Mouse (Mus musculus) stomach, embryonic 14.5 days (tissue): ENCODE results near the gene Pced1a. TPM values are rescaled to one million over a fixed set of nuclear protein-coding genes. Genes with fewer than 3 reads are reported as not detected.

Experiments
- ATAC-seq: fragments of 200-750 bp; cut with Nextera tagmentation; 2 replicates; pipeline ENCODE4 v1.8.0; 2017; ENCODE audit warnings: low read depth, moderate TSS enrichment; ENCODE audit not compliant: insufficient number of reproducible peaks, insufficient read depth, low FRiP score
- H3K27ac ChIP-seq: fragments of 300-500 bp; sonication (generic); 2 replicates; pipeline ENCODE4 v1.5.1; 2014; ENCODE audit warnings: mild to moderate bottlenecking, low read length, moderate library complexity, mixed read lengths
- H3K27me3 ChIP-seq: fragments of 300-500 bp; sonication (generic); 2 replicates; pipeline ENCODE4 v1.6.1; 2014; ENCODE audit warnings: low read length, control low read depth, mixed read lengths; ENCODE audit not compliant: control insufficient read depth, insufficient read depth
- H3K36me3 ChIP-seq: fragments of 300-500 bp; sonication (generic); 2 replicates; pipeline ENCODE4 v1.6.1; 2014; ENCODE audit warnings: mild to moderate bottlenecking, control low read depth, low read length, moderate library complexity, mixed read lengths; ENCODE audit not compliant: control insufficient read depth, insufficient read depth
- H3K4me1 ChIP-seq: fragments of 300-500 bp; sonication (generic); 2 replicates; pipeline ENCODE4 v1.6.1; 2014; ENCODE audit warnings: low read length, control low read depth, mixed read lengths; ENCODE audit not compliant: control insufficient read depth, insufficient read depth
- H3K4me2 ChIP-seq: fragments of 300-500 bp; sonication (generic); replicated peaks from 2 replicates; pipeline ENCODE4 v1.6.1; 2014; ENCODE audit warnings: low read depth, low read length, control low read depth
- H3K4me3 ChIP-seq: fragments of 300-500 bp; sonication (generic); 2 replicates; pipeline ENCODE4 v1.5.1; 2014; ENCODE audit warnings: low read depth, low read length, control low read depth
- H3K9ac ChIP-seq: fragments of 300-500 bp; sonication (generic); replicated peaks from 2 replicates; pipeline ENCODE4 v1.6.1; 2014; ENCODE audit warnings: low read depth, mild to moderate bottlenecking, control low read depth, low read length, moderate library complexity, mixed read lengths
- H3K9me3 ChIP-seq: fragments of 300-500 bp; sonication (generic); 2 replicates; pipeline ENCODE4 v1.6.1; 2016; ENCODE audit warnings: low read depth, low read length, control low read depth; ENCODE audit not compliant: control insufficient read depth
- WGBS: fragments of 180-500 bp; shearing (Covaris S2); extraction: QIAGEN DNeasy Blood & Tissue Kit; methylation state at CpG from one replicate; pipeline ENCODE4 v1.1.7; 2014; 5-methylcytosine and 5-hydroxymethylcytosine counted together
- polyA plus RNA-seq: library from polyadenylated mRNA; unstranded; fragments of >200 nt; fragmentation: Nextera tagmentation; extraction: Ambion mirVana; gene quantifications from 2 replicates; pipeline ENCODE4 v1.2.1, GENCODE M21; 2014

Pced1a gene
- polyA plus RNA-seq, 1 experiment from 2014 or later: 12.4 TPM

DNA sequence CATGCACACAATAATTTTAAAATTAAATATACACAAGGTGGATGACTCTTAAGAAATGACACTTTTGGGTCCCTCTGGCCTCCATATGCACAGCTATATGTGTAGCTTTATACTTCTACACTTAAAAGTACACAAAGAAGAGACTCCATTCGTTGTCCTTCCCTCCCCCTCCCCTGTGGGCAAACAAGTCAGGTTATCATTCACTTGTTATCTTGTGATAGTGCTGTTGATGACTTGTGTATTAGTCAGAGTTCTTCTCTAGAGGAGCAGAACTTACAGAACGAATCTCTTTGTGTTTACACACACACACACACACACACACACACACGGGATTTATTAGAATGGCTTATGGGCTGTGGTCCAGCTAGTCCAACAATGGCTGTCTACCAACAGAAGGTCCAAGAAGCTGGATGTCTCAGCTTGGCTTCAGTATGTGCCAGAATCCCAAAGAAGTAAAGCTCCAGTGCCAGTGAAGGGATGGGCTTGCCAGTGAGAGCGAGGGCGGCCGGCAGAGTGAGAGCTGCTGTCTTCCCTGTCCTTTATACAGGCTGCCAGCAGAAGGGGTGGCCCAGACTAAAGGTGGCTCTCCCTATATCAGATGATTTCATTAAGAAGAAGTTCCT is 30.4 kb upstream of the Pced1a start:
- Histone ChIP-seq H3K4me3 (no peak overlapping the region), H3K9me3 (no peaks in the 10 kb centered on the region), H3K27me3 (no peaks in the 10 kb centered on the region), H3K9ac (no peak overlapping the region), H3K4me1 (peaks cover 14% of the 10 kb centered on the region; the same call in 1 of the 2 replicates), H3K27ac (no peak overlapping the region), H3K36me3 (no peaks in the 10 kb centered on the region), H3K4me2 (no peak overlapping the region)
- 61% methylated on average over 6 of the region's 6 CpGs for WGBS
- ATAC-seq: no peak

DNA sequence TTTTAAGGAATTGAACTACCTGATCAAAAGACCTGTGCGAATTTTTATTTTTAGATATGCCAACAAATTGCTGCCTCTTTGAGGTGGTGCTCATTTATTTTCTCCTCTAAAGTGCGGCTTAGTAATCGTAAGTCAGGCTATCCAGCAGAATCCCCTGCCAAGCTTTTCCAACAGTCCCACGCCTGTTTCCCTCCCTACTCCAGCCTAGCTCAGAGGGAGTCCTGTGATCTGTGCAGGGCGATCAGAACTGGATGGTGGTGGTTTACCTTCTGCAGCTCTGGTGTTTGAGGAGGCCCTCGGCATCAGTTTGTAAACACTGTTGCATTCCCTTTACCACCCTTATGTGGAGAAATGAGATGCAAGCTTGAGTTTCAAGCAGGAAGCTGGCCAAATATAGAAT is 28.9 kb upstream of the Pced1a start:
- Histone ChIP-seq H3K27ac (no peak overlapping the region), H3K4me3 (no peak overlapping the region), H3K27me3 (no peaks in the 10 kb centered on the region), H3K36me3 (no peaks in the 10 kb centered on the region), H3K9ac (no peak overlapping the region), H3K9me3 (no peaks in the 10 kb centered on the region), H3K4me2 (no peak overlapping the region), H3K4me1 (peaks cover 19% of the 10 kb centered on the region; the same call in 1 of the 2 replicates)
- no peak for ATAC-seq
- WGBS: 66% methylated on average over 6 of the region's 6 CpGs

DNA sequence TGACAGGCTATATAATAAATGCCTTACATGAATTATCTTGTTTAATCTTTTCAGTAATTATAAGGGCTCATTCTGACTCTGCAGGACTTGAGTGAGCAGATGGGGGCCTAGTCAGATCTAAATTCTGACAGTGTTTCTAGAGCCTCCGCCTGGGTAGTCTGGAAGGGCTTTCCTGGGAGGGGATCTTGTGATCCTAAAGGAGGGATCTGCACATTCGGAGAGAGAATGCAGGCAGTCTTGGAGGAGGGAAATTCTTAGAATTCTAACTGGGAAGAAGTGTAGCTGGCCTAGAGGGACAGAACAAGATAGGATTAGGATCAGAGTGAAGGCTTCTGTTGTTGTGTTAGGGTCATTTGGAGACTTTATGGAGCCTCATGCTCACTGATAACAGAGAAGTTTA is 27.8 kb upstream of the Pced1a start:
- no peak overlapping the region for H3K4me3 ChIP-seq
- H3K27ac ChIP-seq: no peak overlapping the region
- H3K9me3 ChIP-seq: no peaks in the 10 kb centered on the region
- no peak overlapping the region for H3K4me2 ChIP-seq
- H3K36me3 ChIP-seq: no peaks in the 10 kb centered on the region
- H3K4me1 ChIP-seq: peaks cover 19% of the 10 kb centered on the region; the same call in 1 of the 2 replicates
- WGBS: 62% methylated on average over 2 of the region's 2 CpGs
- H3K9ac ChIP-seq: no peak overlapping the region
- H3K27me3 ChIP-seq: no peaks in the 10 kb centered on the region
- ATAC-seq: no peak

DNA sequence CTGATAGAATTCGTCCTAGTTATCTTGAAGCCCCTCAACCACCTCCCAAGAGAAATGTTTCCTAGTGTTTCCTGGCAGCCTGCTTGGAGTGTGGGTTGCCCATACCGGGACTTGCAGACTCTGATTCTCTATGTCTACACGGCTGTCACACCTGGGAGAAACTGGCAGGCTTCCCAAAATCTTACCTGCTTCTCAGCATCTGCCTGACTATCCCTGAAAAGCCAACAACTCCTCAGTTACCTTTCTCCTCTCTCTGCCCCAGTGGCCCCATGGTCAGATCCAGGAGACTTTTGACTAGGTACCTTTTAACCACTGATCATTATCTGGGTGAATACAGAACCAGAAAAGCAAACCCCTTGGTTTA is 27.2 kb upstream of the Pced1a start:
- Histone ChIP-seq H3K27me3 (no peaks in the 10 kb centered on the region), H3K4me2 (peak overlapping the region; percentile 61), H3K4me1 (peaks cover 19% of the 10 kb centered on the region; the same call in 1 of the 2 replicates), H3K9me3 (no peaks in the 10 kb centered on the region), H3K36me3 (no peaks in the 10 kb centered on the region), H3K4me3 (peak overlapping the region; percentile 82; the same call in 1 of the 2 replicates), H3K27ac (no peak overlapping the region), H3K9ac (no peak overlapping the region)
- WGBS: 64% methylated on average over 3 of the region's 3 CpGs
- no peak for ATAC-seq

DNA sequence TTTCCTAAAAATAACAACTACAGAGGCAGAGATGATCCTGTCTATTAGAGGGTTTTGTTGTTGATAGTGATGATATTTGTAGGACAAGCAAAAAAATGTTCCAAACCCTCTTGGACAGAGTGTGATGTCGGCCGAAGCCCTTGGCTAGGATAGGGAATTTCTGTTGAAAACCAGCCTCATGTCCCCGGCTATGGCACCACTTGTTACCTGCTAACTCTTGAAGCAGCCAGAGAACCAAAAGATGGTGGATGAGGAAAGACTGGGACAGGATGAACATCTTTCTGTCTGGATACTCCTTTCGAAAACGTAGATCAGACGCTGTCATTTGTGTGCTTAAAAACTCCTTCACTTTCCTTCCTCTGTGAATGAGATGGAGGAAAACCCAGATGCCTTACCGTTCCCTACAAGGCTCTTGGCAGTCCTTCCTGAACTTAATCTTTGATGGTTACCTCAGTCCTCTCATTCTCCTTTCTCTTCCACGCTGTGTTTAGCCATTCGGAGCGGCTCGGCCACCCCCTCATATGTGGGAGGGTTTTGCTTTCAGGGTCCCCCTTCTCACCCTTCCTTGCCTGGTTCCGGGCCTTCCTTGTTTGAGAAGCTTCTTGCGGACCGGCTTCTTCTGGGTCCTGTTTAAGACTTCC is 26.7 kb upstream of the Pced1a start:
- no peaks in the 10 kb centered on the region for H3K9me3 ChIP-seq
- peak overlapping the region; percentile 61 for H3K4me2 ChIP-seq
- WGBS: 64% methylated on average over 14 of the region's 14 CpGs
- H3K27me3 ChIP-seq: no peaks in the 10 kb centered on the region
- H3K4me1 ChIP-seq: peaks cover 19% of the 10 kb centered on the region; the same call in 1 of the 2 replicates
- H3K27ac ChIP-seq: no peak overlapping the region
- no peaks in the 10 kb centered on the region for H3K36me3 ChIP-seq
- ATAC-seq: no peak
- peak overlapping the region; percentile 69; the same call in 1 of the 2 replicates for H3K9ac ChIP-seq
- H3K4me3 ChIP-seq: peak overlapping the region; percentile 82

DNA sequence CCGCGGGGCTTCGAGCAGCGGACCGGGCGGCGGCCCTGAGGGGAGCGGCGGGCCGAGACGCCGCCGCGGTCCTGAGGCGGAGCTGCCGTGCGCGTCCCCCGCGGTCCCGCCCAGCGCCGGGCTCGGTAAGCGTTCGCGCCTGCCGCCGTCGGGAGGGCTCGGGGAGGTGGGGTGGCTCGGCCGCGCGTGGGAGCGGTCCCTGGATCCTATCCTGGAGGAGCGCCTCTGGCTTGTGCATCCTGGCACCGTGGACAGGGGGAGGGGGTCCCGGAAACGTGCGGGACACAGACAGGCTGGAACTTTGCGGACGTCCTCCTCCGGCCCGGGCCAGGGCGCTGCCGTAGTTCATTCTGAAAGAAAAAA is 25.9 kb upstream of the Pced1a start:
- Histone ChIP-seq H3K27ac (peak overlapping the region; percentile 75), H3K4me2 (peak overlapping the region; percentile 61), H3K9me3 (no peaks in the 10 kb centered on the region), H3K4me3 (peak overlapping the region; percentile 82), H3K4me1 (peaks cover 19% of the 10 kb centered on the region; the same call in 1 of the 2 replicates), H3K27me3 (no peaks in the 10 kb centered on the region), H3K9ac (peak overlapping the region; percentile 69), H3K36me3 (no peaks in the 10 kb centered on the region)
- WGBS: under 1% methylated on average over 44 of the region's 47 CpGs
- peak; percentile 85 for ATAC-seq

DNA sequence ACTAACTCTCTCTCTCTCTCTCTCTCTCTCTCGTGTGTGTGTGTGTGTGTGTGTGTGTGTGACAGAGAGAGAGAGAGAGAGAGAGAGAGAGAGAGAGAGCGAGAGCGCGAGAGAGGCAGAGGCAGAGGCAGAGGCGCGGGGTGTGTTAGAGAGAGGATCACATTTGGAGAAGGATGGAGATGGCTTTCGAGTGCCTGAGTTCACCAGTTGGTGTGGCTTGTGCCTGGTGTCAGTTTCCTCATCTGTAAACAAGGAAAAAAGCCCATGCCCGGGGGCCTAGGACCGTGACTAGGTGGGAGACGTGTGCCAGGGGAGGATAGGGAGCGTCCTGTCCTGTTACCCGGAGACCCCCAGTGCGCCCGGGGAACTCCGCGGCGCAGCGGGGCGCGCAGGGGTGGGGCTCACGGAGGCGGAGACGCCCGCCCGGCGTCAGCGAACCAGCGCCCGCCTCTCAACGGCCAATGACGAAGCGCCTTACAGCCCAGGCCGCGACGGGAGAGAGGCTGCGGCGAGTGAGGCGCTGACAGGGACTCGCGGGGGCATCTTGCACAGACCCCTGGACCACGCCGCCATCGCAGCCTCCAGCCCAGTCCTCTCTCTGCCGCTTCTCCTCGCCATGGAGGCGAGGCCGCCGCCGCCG is 25.4 kb upstream of the Pced1a start, which contains the start of gene Ptpra:
TSS of gene Ptpra (plus strand) at position 485 of the 640 bp plus-strand sequence.
- Histone ChIP-seq H3K9ac (peak within 1 kb of the TSS; percentile 69), H3K27ac (peak within 1 kb of the TSS; percentile 75), H3K4me2 (peak within 1 kb of the TSS; percentile 61), H3K36me3 (no peaks in the 10 kb centered on the region), H3K4me1 (peaks cover 18% of the 10 kb centered on the region; the same call in 1 of the 2 replicates), H3K27me3 (no peaks in the 10 kb centered on the region), H3K9me3 (no peaks in the 10 kb centered on the region), H3K4me3 (peak within 1 kb of the TSS; percentile 82)
- under 1% methylated on average over 45 of the region's 50 CpGs for WGBS
- ATAC-seq: peak; percentile 96

DNA sequence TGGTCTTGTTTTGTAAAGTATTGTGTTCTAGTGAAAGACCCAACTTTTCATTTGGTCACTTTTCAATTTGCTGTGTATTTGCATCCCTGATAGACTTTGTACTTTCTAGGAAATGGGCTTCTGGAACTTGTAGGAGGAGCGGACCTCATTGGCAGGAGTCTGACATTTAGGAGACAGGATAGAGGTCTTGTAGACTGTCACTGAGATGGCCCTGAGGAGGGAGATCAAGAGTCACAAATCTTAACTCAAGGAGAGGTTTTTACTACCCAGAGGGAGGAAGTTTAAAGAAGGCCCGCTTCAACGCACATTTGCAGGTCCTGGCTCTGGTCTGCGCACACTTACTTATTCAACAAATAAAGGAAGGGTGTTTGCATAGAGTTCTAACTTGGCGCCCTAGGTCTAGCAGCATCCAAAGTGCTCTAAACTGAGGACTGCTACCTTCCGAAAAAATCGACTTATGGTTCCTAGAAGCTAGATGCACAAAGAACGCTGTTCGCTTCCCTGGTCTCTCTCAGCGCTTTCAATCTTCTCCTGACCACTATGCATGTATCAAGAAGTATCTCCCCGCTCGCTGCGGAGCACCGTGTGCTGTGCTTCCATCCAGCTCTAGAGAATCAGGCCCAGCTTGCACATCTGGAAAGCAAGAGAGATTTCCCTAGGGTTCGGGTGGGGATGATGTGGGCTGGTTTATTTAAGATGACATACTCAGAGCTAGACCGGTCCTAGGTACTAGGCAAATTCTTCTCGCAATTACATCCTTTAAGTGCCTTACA is 24.7 kb upstream of the Pced1a start:
- no peak for ATAC-seq
- H3K36me3 ChIP-seq: 0 out of 2 replicates have a peak, but pooled peaks cover 3% of the 10 kb centered on the region
- no peak overlapping the region for H3K27ac ChIP-seq
- WGBS: 8% methylated on average over 17 of the region's 17 CpGs
- H3K9ac ChIP-seq: peak overlapping the region; percentile 69; the same call in 1 of the 2 replicates
- no peaks in the 10 kb centered on the region for H3K9me3 ChIP-seq
- H3K4me2 ChIP-seq: peak overlapping the region; percentile 61
- peaks cover 17% of the 10 kb centered on the region; the same call in 1 of the 2 replicates for H3K4me1 ChIP-seq
- peak overlapping the region; percentile 82 for H3K4me3 ChIP-seq
- H3K27me3 ChIP-seq: no peaks in the 10 kb centered on the region
